Comparison of ENCODE assay signal across 10 mouse cellular contexts in the genomic region with DNA sequence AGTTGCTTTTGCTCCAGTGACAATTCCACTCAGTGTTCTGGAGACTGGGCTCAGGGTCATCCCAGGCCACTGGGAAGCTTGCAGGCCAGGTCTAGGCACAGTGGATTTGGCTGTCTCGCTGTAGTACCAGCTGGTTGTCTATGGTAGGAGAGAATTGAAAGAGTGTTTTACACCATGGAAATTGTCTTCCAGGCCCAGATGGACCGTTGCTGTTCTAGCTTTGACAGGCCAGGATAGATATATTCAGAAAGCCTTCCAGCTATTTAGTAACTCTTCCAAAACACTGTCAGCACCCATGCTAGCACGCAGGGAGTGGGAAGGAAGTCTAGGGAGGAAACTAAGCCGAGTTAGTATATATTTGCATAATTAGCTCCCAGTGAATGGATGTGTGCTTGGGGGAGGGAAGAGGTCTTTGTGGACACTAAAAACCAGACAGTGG.
DNase-seq lines count a peak whose midpoint lies in the region; ATAC-seq lines count a peak whose summit lies in the region.
"Had no signal": no experiment of that assay in that cellular context is flagged by ENCODE, and none has a peak within 500 bp of the region (broad histone marks: within the 10 kb centered on the region; RNA-seq: fewer than 3 reads in every experiment).

No protein-coding gene starts in this region.

- H3K36me3 ChIP-seq in hindbrain, embryonic 12.5 days, result no peaks in the 10 kb centered on the region
- H3K36me3 ChIP-seq: limb, embryonic 13.5 days had no signal

- 0 out of 2 replicates have a peak, but pooled peaks cover 9% of the 10 kb centered on the region for H3K4me1 ChIP-seq in hindbrain, embryonic 12.5 days
- H3K4me1 ChIP-seq: limb, embryonic 13.5 days had no signal

- no peak overlapping the region for H3K9ac ChIP-seq in hindbrain, embryonic 12.5 days
- H3K9ac ChIP-seq: limb, embryonic 13.5 days had no signal

- no peak overlapping the region for H3K27ac ChIP-seq in hindbrain, embryonic 12.5 days
- H3K27ac ChIP-seq: limb, embryonic 13.5 days had no signal

- peak; percentile 72 for ATAC-seq in hindbrain, embryonic 12.5 days (ENCODE audit: low FRiP score)

- WGBS in hindbrain, embryonic 12.5 days, result 41% methylated on average over 4 of the region's 4 CpGs

- no peaks in the 10 kb centered on the region for H3K27me3 ChIP-seq in hindbrain, embryonic 12.5 days
- H3K27me3 ChIP-seq: limb, embryonic 13.5 days had no signal

- peak; percentile 68 for DNase-seq in right cerebral cortex, adult 18-20 months
- DNase-seq in right cerebral cortex, postnatal 14 days, result no peak
- peak; percentile 51 to 95 for DNase-seq in left cerebral cortex, postnatal 25 days (ENCODE audit: low spot score in 2 of 2)
- DNase-seq in retina, postnatal 1 day, result no peak
- no peak for DNase-seq in adrenal gland, postnatal 14 days
- DNase-seq in spleen, adult 12 weeks (ENCODE audit: low spot score), result no peak
- no peak for DNase-seq in urinary bladder, adult 2 months (ENCODE audit: low spot score)
- DNase-seq: thymus, postnatal 36 days had no signal

- H3K4me2 ChIP-seq in hindbrain, embryonic 12.5 days (replicated peaks), result no peak overlapping the region
- H3K4me2 ChIP-seq: limb, embryonic 13.5 days had no signal

- H3K4me3 ChIP-seq in hindbrain, embryonic 12.5 days, result no peak overlapping the region
- H3K4me3 ChIP-seq: limb, embryonic 13.5 days had no signal

- intact Hi-C loops in left cerebral cortex, postnatal 25 days (cut with DNase I), result loop anchor here (1.0 to 5.0 kb wide), 2 partner anchors 77 to 985 kb away; no protein-coding TSS in a partner anchor

- H3K9me3 ChIP-seq in hindbrain, embryonic 12.5 days (replicated peaks), result no peaks in the 10 kb centered on the region
- H3K9me3 ChIP-seq: limb, embryonic 13.5 days had no signal

Comparison
In these comparisons a context has a peak if more than half of its experiments do, and no peak if none do; other contexts are left out.
1. DNase-seq: peak in right cerebral cortex, adult 18-20 months (single experiment) and left cerebral cortex, postnatal 25 days (2 of 2); none in right cerebral cortex, postnatal 14 days (single experiment), retina, postnatal 1 day (single experiment), adrenal gland, postnatal 14 days (single experiment), spleen, adult 12 weeks (single experiment) and urinary bladder, adult 2 months (single experiment).